Mouse (Mus musculus): ENCODE data around the gene Adgrb2.

- TF ChIP-seq EP300 (IDR thresholded peaks at IDR 0.05) (no peak), CTCF (IDR thresholded peaks at IDR 0.05) (no peak)
These were observed 78.5 kb downstream of the Adgrb2 start for GRCm38 (mm10) chr4:130063191-130063590.

Measured in lung, postnatal 0 days (tissue).